Mouse (Mus musculus): ENCODE results near the gene Klhl10.

The Klhl10 gene

GRCm38 (mm10) chr11:100408076-100408834 is 33.5 kb upstream of the Klhl10 start:
- peak; percentile 83 for DNase-seq (ENCODE audit: low spot score)

- no peak for DNase-seq (ENCODE audit: low spot score)
Observed at GRCm38 (mm10) chr11:100408835-100409462, 32.8 kb upstream of the Klhl10 start.

GRCm38 (mm10) chr11:100409686-100410085 is 32.0 kb upstream of the Klhl10 start:
- no peak for DNase-seq (ENCODE audit: low spot score)

GRCm38 (mm10) chr11:100411736-100412135 is 30.0 kb upstream of the Klhl10 start:
- DNase-seq (ENCODE audit: low spot score): no peak

- no peak for DNase-seq (ENCODE audit: low spot score)
Observed at GRCm38 (mm10) chr11:100413541-100413940, 28.2 kb upstream of the Klhl10 start.

- peak; percentile 88 for DNase-seq (ENCODE audit: low spot score)
Observed at GRCm38 (mm10) chr11:100414021-100414913, 27.4 kb upstream of the Klhl10 start, which contains the start of gene P3h4. TSS of gene P3h4 (minus strand) at chr11:100414836.

- peak; percentile 65 for DNase-seq (ENCODE audit: low spot score)
Observed at GRCm38 (mm10) chr11:100414914-100415822, 26.5 kb upstream of the Klhl10 start, which contains the start of gene Fkbp10. TSS of gene Fkbp10 (plus strand) at chr11:100415697.

GRCm38 (mm10) chr11:100421537-100421936 is 20.2 kb upstream of the Klhl10 start:
- no peak for DNase-seq (ENCODE audit: low spot score)

GRCm38 (mm10) chr11:100423836-100424235 is 17.9 kb upstream of the Klhl10 start:
- no peak for DNase-seq (ENCODE audit: low spot score)

- peak; percentile 87 for DNase-seq (ENCODE audit: low spot score)
Observed at GRCm38 (mm10) chr11:100425851-100426250, 15.9 kb upstream of the Klhl10 start.

- DNase-seq (ENCODE audit: low spot score): no peak
Observed at GRCm38 (mm10) chr11:100426820-100427219, 14.9 kb upstream of the Klhl10 start.

GRCm38 (mm10) chr11:100428612-100429199 is 13.0 kb upstream of the Klhl10 start:
- no peak for DNase-seq (ENCODE audit: low spot score)

- no peak for DNase-seq (ENCODE audit: low spot score)
Observed at GRCm38 (mm10) chr11:100430052-100430451, 11.7 kb upstream of the Klhl10 start.

GRCm38 (mm10) chr11:100432002-100432401 is 9.7 kb upstream of the Klhl10 start:
- DNase-seq (ENCODE audit: low spot score): no peak

- peak; percentile 51 for DNase-seq (ENCODE audit: low spot score)
Observed at GRCm38 (mm10) chr11:100435678-100436246, 6.0 kb upstream of the Klhl10 start.

GRCm38 (mm10) chr11:100437901-100438300 is 3.8 kb upstream of the Klhl10 start:
- no peak for DNase-seq (ENCODE audit: low spot score)

- DNase-seq (ENCODE audit: low spot score): peak; percentile 93
Observed at GRCm38 (mm10) chr11:100440691-100441522, 810 bp upstream of the Klhl10 start.

GRCm38 (mm10) chr11:100442625-100443024 is 908 bp downstream of the Klhl10 start:
- no peak for DNase-seq (ENCODE audit: low spot score)

- DNase-seq (ENCODE audit: low spot score): no peak
Observed at GRCm38 (mm10) chr11:100457247-100457646, 15.5 kb downstream of the Klhl10 start.

- no peak for DNase-seq (ENCODE audit: low spot score)
Observed at GRCm38 (mm10) chr11:100457711-100458110, 16.0 kb downstream of the Klhl10 start.

All from embryo, embryonic 10 days (tissue).